Mouse (Mus musculus): Measurements from ENCODE around the gene Npas3.

The Npas3 gene

GRCm38 (mm10) chr12:53969378-53970174 is 721.1 kb downstream of the Npas3 start:
- DNase-seq (ENCODE audit: extremely low read depth, low read depth, low spot score) = no peak

- DNase-seq (ENCODE audit: extremely low read depth, low read depth, low spot score) = no peak
Observed at GRCm38 (mm10) chr12:53970721-53971120, 722.2 kb downstream of the Npas3 start.

GRCm38 (mm10) chr12:53973414-53973813 is 724.9 kb downstream of the Npas3 start:
- no peak for DNase-seq (ENCODE audit: extremely low read depth, low read depth, low spot score)

- DNase-seq (ENCODE audit: extremely low read depth, low read depth, low spot score) = no peak
Observed at GRCm38 (mm10) chr12:53981575-53982507, 733.4 kb downstream of the Npas3 start.

- no peak for DNase-seq (ENCODE audit: extremely low read depth, low read depth, low spot score)
Observed at GRCm38 (mm10) chr12:53983946-53984345, 735.5 kb downstream of the Npas3 start.

DNA sequence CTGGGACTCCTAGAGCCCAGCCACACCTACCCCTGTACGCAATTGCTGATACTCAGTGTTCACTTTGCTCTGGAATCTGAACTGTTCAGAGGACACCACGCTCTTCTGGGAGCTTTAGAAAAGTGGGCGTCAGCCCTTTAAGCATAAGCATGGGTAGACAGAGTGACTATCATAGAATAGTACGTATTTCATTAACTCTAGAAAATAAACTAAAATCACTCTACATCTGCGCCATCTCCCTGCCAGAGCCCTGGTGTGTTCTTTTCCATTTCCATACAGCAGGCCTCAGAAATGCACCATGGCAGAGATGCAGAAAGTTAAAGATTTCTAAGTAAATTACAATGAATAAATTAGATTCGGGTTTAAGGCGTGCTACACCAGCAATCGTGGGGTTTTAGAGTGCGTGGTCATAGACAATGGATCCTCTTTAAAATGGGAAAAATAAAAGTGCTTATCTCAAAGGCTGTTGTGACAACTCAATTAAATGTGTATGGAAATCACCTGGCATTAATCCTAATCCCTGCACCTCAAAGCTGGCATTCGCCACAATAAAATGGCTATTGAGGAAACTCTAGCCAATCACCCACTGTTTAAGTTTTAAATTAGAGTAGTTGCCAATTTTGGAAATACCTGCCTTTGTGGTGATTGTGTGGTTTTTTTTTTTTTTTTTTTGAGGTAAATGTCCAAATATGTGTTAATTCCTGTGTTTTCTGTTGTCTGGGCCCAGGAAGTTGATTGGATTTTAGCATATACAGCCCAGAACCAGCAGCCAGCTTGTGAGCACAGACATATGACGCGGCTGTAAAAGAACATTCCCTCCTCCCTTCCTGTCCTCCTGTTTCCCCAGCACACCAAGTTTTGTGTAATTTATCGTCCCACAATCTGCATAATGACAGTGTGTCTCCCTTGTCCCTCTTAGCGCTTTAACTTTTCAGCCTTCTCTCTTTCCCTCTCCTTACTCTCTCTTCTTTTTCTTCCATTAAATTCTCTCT is 737.7 kb downstream of the Npas3 start:
- DNase-seq (ENCODE audit: extremely low read depth, low read depth, low spot score) = no peak

- DNase-seq (ENCODE audit: extremely low read depth, low read depth, low spot score) = no peak
Observed at GRCm38 (mm10) chr12:53992411-53992810, 743.9 kb downstream of the Npas3 start.

- DNase-seq (ENCODE audit: extremely low read depth, low read depth, low spot score) = no peak
Observed at GRCm38 (mm10) chr12:53995710-53996109, 747.2 kb downstream of the Npas3 start.

GRCm38 (mm10) chr12:53997141-53997540 is 748.7 kb downstream of the Npas3 start:
- no peak for DNase-seq (ENCODE audit: extremely low read depth, low read depth, low spot score)

DNA sequence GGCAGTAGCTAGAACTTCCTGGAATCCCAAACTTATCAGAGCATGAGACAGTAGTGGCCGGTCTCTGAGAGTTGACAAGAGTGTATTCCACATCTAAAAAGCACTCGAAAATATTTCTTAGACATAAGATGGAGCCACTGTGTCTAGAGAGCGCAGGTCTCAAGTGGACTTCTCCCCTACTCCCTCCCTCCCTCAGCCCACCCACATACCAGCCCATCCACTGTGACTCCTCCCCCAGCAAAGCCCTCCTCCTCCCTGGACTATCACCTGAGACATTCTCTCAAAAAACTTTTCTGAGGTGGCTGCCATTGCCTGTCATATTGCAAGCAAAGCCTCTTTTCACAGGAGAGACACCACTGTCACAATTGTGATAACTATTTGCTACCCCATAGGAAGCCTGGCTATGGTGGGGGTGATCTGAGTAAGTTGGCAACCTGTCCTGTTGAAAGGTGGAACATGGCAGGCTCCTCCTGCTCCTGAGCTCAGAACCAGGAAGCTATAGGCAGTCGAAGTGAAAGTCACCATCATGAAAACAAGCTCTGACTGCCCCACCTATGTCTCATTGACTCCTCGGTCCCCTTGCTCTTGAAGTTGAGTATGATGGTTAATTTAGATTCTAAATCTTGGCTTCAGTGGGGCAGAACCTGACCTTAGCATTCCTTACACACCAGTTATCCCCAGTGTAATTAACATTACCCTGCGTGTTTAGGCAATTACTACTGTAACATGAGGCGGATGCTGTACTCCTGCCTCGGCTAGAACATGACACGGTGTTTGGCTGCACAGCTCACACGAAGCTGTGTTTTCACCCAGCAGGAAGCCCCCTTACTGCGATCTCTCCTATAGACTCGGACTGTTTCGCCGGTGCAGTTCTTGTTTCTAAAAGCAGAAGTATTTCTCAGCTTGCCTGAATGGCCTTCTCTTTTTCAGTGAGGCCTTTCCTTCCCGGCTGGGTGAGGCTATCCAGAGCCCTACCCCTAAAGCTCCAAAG is 751.5 kb downstream of the Npas3 start:
- no peak for DNase-seq (ENCODE audit: extremely low read depth, low read depth, low spot score)

DNA sequence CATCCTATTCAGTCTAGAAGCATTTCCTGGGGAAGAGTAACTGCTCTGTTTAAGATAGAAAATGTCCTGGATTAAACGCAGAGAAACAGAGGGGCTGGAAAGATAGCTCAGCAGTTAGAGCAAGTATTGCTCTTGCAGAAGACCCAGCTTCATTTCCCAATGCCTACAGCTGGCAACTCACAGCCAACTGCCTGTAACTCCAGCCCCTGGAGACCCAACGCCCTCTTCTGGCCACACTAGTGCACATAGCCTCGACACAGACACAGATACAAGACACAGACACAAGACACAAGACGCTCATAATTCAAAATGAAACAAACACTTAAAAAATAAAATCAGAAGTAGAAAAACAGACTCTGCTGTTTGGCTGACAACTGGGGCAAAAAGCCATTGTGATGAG is 754.0 kb downstream of the Npas3 start:
- DNase-seq (ENCODE audit: extremely low read depth, low read depth, low spot score) = no peak

GRCm38 (mm10) chr12:54004606-54005005 is 756.1 kb downstream of the Npas3 start:
- DNase-seq (ENCODE audit: extremely low read depth, low read depth, low spot score) = no peak

- DNase-seq (ENCODE audit: extremely low read depth, low read depth, low spot score) = no peak
Observed at GRCm38 (mm10) chr12:54005546-54005945, 757.1 kb downstream of the Npas3 start.

GRCm38 (mm10) chr12:54015304-54015703 is 766.8 kb downstream of the Npas3 start:
- DNase-seq (ENCODE audit: extremely low read depth, low read depth, low spot score) = no peak

DNA sequence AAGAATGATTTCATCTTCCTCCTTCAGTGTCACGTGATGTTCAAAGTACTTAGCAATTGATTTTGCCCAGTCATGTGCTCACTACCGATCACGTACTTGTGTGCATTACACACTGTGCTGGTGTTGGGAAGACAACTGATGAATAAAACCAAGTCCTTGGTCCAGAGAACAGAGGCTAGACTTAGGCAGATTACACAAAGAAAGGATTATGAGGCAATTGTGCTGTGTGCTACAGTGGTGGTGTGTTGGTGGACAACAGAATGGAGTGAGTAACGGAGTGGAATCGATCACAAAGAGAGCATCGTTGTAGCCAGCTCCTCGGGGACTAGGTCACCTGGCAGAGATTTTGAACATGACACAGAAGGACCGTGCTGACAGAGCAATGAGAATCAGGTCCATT is 769.5 kb downstream of the Npas3 start:
- no peak for DNase-seq (ENCODE audit: extremely low read depth, low read depth, low spot score)

DNA sequence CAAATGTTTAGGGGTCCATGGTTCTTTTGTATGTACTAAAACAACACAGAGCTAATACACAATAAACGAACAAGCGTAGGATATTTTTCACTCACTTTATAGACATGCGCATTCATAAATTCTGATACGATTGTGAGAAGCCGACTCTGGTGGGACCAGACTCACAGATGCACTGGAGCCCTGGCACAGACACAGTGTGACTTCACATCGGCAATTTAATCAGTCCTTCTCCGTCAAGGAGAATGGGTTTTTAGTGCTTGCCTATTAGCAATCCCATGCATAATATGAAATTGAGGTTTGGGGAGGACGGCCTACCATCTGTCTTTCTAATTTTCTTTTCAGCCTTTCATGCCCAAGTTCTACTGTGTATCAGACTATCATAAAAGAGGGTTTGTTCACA is 771.5 kb downstream of the Npas3 start:
- DNase-seq (ENCODE audit: extremely low read depth, low read depth, low spot score) = no peak

GRCm38 (mm10) chr12:54034666-54035346 is 786.3 kb downstream of the Npas3 start:
- no peak for DNase-seq (ENCODE audit: extremely low read depth, low read depth, low spot score)

GRCm38 (mm10) chr12:54037602-54038001 is 789.1 kb downstream of the Npas3 start:
- DNase-seq (ENCODE audit: extremely low read depth, low read depth, low spot score) = no peak

- DNase-seq (ENCODE audit: extremely low read depth, low read depth, low spot score) = no peak
Observed at GRCm38 (mm10) chr12:54042996-54043544, 794.6 kb downstream of the Npas3 start.
